Mouse (Mus musculus) heart, adult 2 months (tissue): ENCODE measurements around the gene Abcc5. TPM values are rescaled to one million over a fixed set of nuclear protein-coding genes. Genes with fewer than 3 reads are reported as not detected.
"Not testable (repeated sequence)": the region's sequence is repeated elsewhere in the genome, so short reads cannot be mapped to it uniquely, and the experiment has no call there.

ENCODE experiments used
- DNase-seq, 2 experiments: peaks; one replicate each; pipeline ENCODE4 v3.0.0; 2021
- H3K27ac ChIP-seq: fragments of 200-600 bp; 2 replicates; pipeline ENCODE4 v1.8.1; 2022
- H3K27me3 ChIP-seq: fragments of 200-500 bp; 2 replicates; pipeline ENCODE4 v1.6.1; 2012; ENCODE audit warnings: mild to moderate bottlenecking, low read length, inconsistent platforms, mixed read lengths; ENCODE audit not compliant: control insufficient read depth, insufficient read depth
- H3K36me3 ChIP-seq: fragments of 200-500 bp; 2 replicates; pipeline ENCODE4 v1.6.1; 2012; ENCODE audit warnings: low read length, inconsistent platforms; ENCODE audit not compliant: control insufficient read depth, insufficient read depth
- H3K4me1 ChIP-seq: fragments of 200-500 bp; 2 replicates; pipeline ENCODE4 v1.6.1; 2011; ENCODE audit warnings: low read length; ENCODE audit not compliant: control insufficient read depth, insufficient read depth
- H3K4me3 ChIP-seq: fragments of 200-600 bp; 2 replicates; pipeline ENCODE4 v1.8.1; 2022
- H3K79me2 ChIP-seq: fragments of 200-500 bp; replicated peaks from 2 replicates; pipeline ENCODE4 v1.6.1; 2012; ENCODE audit warnings: mild to moderate bottlenecking, inconsistent platforms, low read length, moderate library complexity, mixed read lengths; ENCODE audit not compliant: control insufficient read depth, insufficient read depth
- H3K9ac ChIP-seq: fragments of 200-500 bp; 2 replicates; pipeline ENCODE4 v1.6.1; 2012; ENCODE audit warnings: low read depth, mild to moderate bottlenecking, control low read depth, inconsistent platforms, low read length, mixed read lengths
- CTCF ChIP-seq: fragments of 200-600 bp; IDR thresholded peaks from 2 replicates; pipeline ENCODE4 v1.8.1; 2022; ENCODE audit warnings: antibody characterized with exemption, mild to moderate bottlenecking, moderate library complexity
- EP300 ChIP-seq: fragments of 200-500 bp; IDR thresholded peaks from 2 replicates; pipeline ENCODE4 v1.6.1; 2011; ENCODE audit warnings: low read depth, low read length, control low read depth; ENCODE audit not compliant: insufficient read depth
- POLR2A ChIP-seq: fragments of 200-500 bp; IDR thresholded peaks from 2 replicates; pipeline ENCODE4 v1.6.1; 2011; ENCODE audit warnings: mild to moderate bottlenecking, low read depth, low read length, control low read depth; ENCODE audit not compliant: insufficient read depth
- WGBS: fragments of 180-500 bp; shearing (Covaris S2); methylation state at CpG from one replicate; pipeline ENCODE4 v1.1.7; 2018; 5-methylcytosine and 5-hydroxymethylcytosine counted together
- intact Hi-C: fragments of 180-260 bp; cut with DNase I; formaldehyde crosslinking; loops from one replicate; pipeline ENCODE4 v1.15.1; 2025
- polyA plus RNA-seq: library from polyadenylated mRNA; depleted of rRNA; stranded (reverse); fragments of >200 nt; gene quantifications from 2 replicates; pipeline ENCODE4 v1.2.3, GENCODE M21; 2012
- total RNA-seq, 2 experiments: library from RNA; stranded (reverse); gene quantifications; 2 replicates each; pipeline ENCODE4 v1.2.3; 2021

Gene Abcc5
- total and polyA plus RNA-seq, 3 experiments = 22.6 to 61.4 (median 25.6) TPM

GRCm38 (mm10) chr16:20445871-20446270 lies 19.7 kb upstream of the Abcc5 start:
- TF ChIP-seq CTCF (no peak), EP300 (no peak), POLR2A (no peak)
- 44% methylated on average over 1 of the region's 1 CpGs for WGBS
- DNase-seq = no peak
- Histone ChIP-seq H3K4me1 (no peaks in the 10 kb centered on the region; the same call in 1 of the 2 replicates), H3K79me2 (no peaks in the 10 kb centered on the region), H3K36me3 (no peaks in the 10 kb centered on the region), H3K27me3 (no peaks in the 10 kb centered on the region), H3K4me3 (no peak overlapping the region), H3K9ac (no peak overlapping the region), H3K27ac (no peak overlapping the region)
- intact Hi-C loops = no loop called here

GRCm38 (mm10) chr16:20444831-20445388 lies 18.7 kb upstream of the Abcc5 start:
- no peak overlapping the region for H3K27ac ChIP-seq
- WGBS = 73% methylated on average over 7 of the region's 7 CpGs
- no peak for TF ChIP-seq POLR2A
- TF ChIP-seq CTCF = no peak
- no peak for TF ChIP-seq EP300
- H3K79me2 ChIP-seq = no peaks in the 10 kb centered on the region
- no peaks in the 10 kb centered on the region for H3K36me3 ChIP-seq
- no peak for DNase-seq
- intact Hi-C loops = no loop called here
- H3K9ac ChIP-seq = no peak overlapping the region
- no peaks in the 10 kb centered on the region; the same call in 1 of the 2 replicates for H3K4me1 ChIP-seq
- H3K4me3 ChIP-seq = no peak overlapping the region
- no peaks in the 10 kb centered on the region for H3K27me3 ChIP-seq

DNA sequence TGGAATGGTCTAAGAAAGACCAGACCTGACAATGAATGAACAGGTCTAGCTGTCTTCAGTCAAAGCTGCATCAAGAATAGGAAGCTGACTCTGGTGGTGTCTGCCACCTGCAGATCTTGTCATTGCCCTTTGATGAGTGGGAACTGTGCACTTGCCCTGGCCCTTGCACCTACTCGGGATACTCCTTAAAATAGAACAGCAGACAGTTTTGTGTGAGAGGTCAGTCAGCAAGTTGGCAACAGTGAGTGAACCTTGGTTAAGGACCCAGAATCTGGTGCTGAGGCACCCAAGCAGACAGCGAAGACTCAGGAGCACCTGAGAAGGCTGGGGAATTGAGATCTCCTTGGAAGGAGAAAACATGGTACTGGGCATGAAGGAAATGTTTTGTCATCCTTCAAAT lies 16.7 kb upstream of the Abcc5 start:
- H3K79me2 ChIP-seq = no peaks in the 10 kb centered on the region
- no peak overlapping the region for H3K9ac ChIP-seq
- DNase-seq = peak in 1 of 2 experiments; percentile 26
- WGBS = 44% methylated on average over 2 of the region's 2 CpGs
- no peak overlapping the region; the same call in 1 of the 2 replicates for H3K27ac ChIP-seq
- intact Hi-C loops = no loop called here
- H3K4me1 ChIP-seq = no peaks in the 10 kb centered on the region; the same call in 1 of the 2 replicates
- no peak for TF ChIP-seq POLR2A
- TF ChIP-seq CTCF = no peak
- TF ChIP-seq EP300 = 0 out of 2 replicates have a peak, but pooled peaks have one; percentile 20
- H3K4me3 ChIP-seq = no peak overlapping the region
- H3K36me3 ChIP-seq = no peaks in the 10 kb centered on the region
- H3K27me3 ChIP-seq = no peaks in the 10 kb centered on the region

DNA sequence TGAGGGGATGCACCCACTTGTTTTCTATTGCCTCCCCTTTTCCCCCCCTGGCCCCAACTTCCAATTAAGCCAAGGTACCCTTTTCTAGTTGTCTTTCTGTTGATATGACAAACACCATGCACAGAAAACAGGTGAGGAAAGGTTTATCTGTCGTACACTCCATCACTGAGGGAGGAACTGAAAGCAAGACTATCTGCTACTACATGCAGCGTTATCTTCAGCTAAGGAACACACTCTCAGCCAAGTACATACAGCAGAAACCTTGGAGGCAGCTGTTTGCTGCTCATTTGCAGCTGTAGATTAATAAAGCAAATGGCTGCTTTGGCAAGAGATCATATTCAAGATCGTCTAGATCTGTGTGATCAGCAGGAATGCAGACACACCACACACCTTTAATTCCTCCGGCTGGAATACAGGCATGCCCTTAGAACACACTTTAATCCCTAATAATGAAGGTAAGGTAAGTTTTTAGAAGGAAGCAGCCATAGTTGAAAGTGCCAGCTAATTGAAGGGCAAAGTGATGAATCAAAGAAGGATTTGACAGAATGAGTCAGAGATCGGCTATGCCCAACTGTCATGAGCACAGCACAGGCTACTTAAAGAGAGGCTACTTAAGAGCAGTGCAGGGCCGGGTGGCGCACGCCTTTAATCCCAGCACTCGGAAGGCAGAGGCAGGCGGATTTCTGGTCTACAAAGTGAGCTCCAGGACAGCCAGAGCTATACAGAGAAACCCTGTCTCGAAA lies 12.7 kb upstream of the Abcc5 start:
- TF ChIP-seq CTCF (no peak), EP300 (no peak), POLR2A (no peak)
- WGBS = 74% methylated on average over 11 of the region's 11 CpGs
- H3K27me3 ChIP-seq = no peaks in the 10 kb centered on the region
- no peaks in the 10 kb centered on the region; the same call in 1 of the 2 replicates for H3K4me1 ChIP-seq
- intact Hi-C loops = no loop called here
- H3K4me3 ChIP-seq = no peak overlapping the region
- no peak overlapping the region for H3K27ac ChIP-seq
- no peak for DNase-seq
- H3K36me3 ChIP-seq = no peaks in the 10 kb centered on the region
- no peak overlapping the region for H3K9ac ChIP-seq
- no peaks in the 10 kb centered on the region for H3K79me2 ChIP-seq

GRCm38 (mm10) chr16:20438046-20438445 lies 11.9 kb upstream of the Abcc5 start:
- H3K36me3 ChIP-seq, intact Hi-C loops, H3K4me3 ChIP-seq, H3K79me2 ChIP-seq, H3K27ac ChIP-seq, H3K9ac ChIP-seq, H3K27me3 ChIP-seq, DNase-seq, H3K4me1 ChIP-seq: not testable (repeated sequence)
- WGBS = 89% methylated on average over 1 of the region's 1 CpGs

- intact Hi-C loops = no loop called here
- 78% methylated on average over 3 of the region's 3 CpGs for WGBS
- DNase-seq = no peak
- Histone ChIP-seq H3K27me3 (no peaks in the 10 kb centered on the region), H3K4me3 (no peak overlapping the region), H3K36me3 (no peaks in the 10 kb centered on the region), H3K27ac (no peak overlapping the region), H3K4me1 (no peaks in the 10 kb centered on the region), H3K79me2 (no peaks in the 10 kb centered on the region), H3K9ac (no peak overlapping the region)
- TF ChIP-seq EP300 (no peak), POLR2A (no peak), CTCF (no peak)
Observed at GRCm38 (mm10) chr16:20436281-20436680, 10.1 kb upstream of the Abcc5 start.
